Mouse (Mus musculus) C2C12 (cell line): ENCODE results near the gene Gpx7.

ENCODE experiments used
- CEBPB ChIP-seq: IDR thresholded peaks from one replicate; pipeline ENCODE4 v1.6.1; 2011; ENCODE audit warnings: low read depth, mild to moderate bottlenecking, control low read depth, moderate library complexity
- CTCF ChIP-seq: IDR thresholded peaks from one replicate; pipeline ENCODE4 v1.5.1; 2011; ENCODE audit not compliant: control insufficient read depth, insufficient read depth, insufficient read length
- MAX ChIP-seq: IDR thresholded peaks from one replicate; pipeline ENCODE4 v1.6.1; 2011; ENCODE audit warnings: mild to moderate bottlenecking, control low read depth
- MYOG ChIP-seq: IDR thresholded peaks from one replicate; pipeline ENCODE4 v1.6.1; 2011; ENCODE audit not compliant: control insufficient read depth, insufficient read length; ENCODE audit errors: extremely low read depth
- USF1 ChIP-seq: IDR thresholded peaks from one replicate; pipeline ENCODE4 v1.6.1; 2011; ENCODE audit warnings: low read depth, mild to moderate bottlenecking, control low read depth, moderate library complexity

GRCm38 (mm10) chr4:108394236-108394635 lies 12.5 kb downstream of the Gpx7 start:
- TF ChIP-seq CEBPB = no peak
- no peak for TF ChIP-seq USF1
- no peak for TF ChIP-seq CTCF
- no peak for TF ChIP-seq MAX
- TF ChIP-seq MYOG = no peak
